Mouse (Mus musculus): ENCODE data around the gene Col18a1.
A peak's percentile ranks its signal among the peaks of the same experiment; 100 is the strongest.

Col18a1 gene

DNA sequence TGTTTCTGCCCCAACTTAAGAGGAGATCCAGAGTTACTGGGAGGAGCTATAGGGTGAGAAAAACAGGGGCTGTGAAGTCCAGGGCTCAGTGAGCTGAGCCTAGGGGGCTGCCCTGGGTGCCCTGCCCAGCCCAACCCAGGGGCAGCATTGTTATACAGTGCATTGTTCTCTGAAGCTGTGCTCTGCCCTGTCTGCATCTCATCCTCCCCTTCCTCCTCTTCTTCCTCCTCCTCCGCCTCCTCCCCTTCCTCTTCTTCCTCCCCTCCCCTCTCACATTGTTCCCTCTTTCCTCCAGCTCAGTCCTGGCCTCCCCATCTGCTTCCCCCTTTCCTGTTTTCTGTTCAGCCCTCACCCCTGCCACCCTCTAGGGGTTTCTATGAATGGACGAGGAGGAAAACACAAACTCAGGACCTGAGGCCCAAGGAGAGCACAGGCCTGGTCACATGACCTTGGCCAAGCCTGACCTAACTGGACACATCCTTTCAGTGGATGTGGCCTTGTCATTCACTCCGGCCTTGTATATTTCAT lies 16.5 kb upstream of the Col18a1 start:
- no peak for DNase-seq (ENCODE audit: low spot score)

DNA sequence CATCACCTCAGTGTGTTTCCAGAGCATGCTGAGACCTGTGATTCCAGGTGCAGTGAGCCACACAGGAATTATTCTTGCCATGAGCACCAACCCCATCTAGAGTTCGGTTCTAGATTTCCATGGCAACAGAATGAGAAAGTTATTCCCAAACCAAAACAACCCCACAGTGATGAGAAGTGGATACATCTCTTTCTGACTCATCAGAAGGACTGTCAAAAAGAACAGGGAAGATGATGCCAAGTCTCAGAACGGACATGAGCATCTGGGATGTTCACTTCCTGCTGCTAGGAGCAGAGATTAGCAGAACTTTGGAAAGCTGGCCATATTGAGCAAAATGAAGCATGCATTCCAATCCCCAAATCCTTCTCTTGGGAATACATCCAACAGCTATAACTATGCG lies 13.8 kb upstream of the Col18a1 start:
- no peak for DNase-seq (ENCODE audit: low spot score)

DNA sequence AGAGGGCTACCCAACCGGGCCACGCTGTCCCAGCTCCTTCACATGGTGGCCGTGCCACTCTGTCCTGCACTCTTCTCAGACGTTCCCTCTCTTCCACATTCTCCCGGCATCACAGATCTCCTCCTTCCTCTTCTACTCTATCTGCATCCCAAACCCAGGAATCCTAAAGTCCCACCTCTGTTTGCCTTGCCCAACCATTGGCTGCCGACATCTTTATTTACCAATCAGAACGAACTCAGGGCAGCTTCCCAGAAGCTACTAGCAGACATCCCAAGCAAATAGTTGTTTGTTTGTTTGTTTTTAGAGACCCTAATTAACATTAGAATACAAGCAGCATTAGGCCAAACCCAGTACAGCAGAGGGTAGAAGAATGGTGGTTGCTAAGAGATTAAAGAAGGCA lies 12.3 kb upstream of the Col18a1 start:
- DNase-seq (ENCODE audit: low spot score), result no peak

DNA sequence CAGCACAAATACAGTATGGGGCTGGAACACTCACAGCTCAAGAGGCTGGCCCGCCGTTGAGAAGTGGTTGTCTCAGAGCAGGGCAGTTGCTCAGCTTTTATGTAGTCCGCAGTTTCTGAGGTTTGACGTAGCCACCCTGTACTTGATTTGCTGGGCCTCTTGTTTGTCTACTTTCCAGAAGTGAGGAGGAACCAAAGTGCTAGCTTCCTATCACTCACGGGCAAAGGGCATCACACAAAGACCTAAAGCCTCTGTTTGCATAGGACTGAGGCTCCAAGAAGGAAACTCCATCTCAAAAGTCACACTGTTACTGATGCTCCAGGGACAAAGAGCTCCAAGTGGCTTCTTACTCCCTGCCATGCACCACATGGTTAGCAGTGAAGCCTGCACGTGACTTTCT lies 4.1 kb upstream of the Col18a1 start:
- DNase-seq (ENCODE audit: low spot score), result no peak

DNA sequence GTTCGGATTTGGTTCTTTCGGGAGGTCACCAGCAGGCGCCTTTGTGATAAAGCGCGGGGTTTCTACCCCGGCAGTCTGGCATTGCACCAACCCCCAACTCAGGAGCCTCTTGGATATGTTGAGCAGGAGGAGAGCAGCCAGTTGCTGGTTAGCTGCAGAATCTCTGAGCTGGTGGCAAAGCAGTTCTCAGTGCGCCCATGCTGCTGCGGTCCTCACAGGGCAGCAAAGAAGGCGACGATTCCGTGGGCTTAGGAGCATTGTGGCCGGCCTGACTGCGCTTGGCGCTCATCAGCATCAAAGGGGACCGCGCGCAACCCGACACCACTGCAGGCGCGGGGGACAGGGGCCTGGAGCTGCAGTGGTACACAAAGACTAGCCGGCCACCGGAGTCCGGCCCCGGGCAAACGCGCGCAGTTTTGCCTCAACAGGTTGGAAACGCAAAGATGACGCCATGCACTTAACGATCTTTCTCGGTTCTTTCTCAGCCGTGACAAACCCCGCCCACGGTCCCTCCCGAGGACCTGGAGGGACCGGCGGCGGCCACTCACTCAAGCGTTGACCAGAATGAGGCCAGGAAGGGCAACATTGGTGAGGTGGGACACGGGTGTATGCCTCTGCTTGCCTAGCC lies 916 bp downstream of the Col18a1 start:
- DNase-seq (ENCODE audit: low spot score), result peak; percentile 86

DNA sequence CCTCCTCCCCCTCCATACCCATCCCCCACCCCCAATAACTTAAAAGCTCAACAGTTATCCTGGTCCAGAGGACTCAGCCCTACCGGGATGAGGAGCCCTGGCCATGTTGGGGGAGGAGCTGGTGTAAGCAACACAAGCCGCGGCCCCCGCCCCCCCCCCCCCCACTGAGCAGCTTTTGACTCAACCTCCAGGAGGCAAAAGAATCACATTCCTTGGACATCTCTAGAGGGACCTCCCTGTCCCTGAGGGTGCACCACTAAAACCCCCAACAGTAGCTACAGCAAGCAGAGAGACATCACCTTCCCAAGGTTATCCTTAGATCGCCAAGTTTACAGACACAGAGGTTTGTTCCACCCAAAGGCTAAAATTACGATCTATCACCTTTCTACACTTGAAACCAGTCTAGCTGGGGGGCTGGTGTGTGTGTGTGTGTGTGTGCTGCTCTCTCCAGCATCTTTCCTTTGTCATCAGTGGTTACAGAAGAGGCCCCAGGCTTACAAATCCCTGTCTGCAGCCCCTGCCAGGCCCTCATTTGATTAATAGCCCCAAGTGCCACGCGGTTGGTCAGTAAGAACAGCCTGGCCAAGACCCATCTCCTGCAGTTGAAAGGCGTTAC lies 1.8 kb downstream of the Col18a1 start:
- peak; percentile 78 for DNase-seq (ENCODE audit: low spot score)

DNA sequence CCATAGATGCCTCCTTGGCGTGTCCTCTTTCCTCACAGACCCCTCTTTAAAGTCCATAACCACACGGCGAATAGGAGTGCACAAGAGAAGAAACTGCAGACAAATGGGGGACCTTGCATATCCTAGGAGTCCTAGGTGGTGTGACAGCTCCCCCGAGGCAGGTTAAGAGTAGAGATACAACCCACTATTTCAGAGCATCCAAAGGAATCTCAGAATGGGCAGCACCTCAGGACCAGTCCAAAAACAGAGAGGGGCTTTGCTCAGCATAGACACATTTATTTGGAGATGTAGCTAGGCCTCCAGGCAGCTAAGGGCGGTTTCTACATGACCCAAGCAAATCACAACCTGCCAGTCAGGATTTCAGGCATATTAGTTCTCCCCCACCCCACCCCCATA lies 2.3 kb downstream of the Col18a1 start:
- DNase-seq (ENCODE audit: low spot score), result no peak

DNA sequence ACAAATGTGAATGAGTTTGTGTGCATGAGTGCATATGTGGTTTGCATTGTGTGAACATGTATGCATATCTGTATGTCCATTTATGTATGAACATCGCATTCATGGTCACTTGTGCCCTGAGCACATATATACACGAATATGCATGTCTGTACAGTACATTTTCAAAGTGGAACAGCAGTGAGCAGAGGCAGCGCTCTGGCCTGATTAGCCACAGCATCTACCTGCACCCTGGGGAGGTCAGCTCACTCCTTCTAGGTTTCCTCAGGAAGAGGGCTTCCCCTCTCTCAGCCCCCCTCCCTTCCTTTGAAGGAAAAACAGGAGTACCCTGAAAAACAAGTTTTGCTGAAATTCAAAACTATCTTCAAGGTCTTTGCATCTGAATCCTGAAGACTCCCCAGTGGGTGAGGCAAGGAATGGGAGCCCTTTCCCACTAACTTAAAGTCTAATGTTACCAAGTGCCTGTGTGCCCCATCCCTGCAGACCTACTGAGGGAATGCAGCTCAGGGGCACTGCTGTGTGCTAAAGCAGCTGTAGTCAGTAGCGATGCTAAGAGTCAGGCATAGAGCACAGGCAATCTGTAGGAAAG lies 2.9 kb downstream of the Col18a1 start:
- no peak for DNase-seq (ENCODE audit: low spot score)

DNA sequence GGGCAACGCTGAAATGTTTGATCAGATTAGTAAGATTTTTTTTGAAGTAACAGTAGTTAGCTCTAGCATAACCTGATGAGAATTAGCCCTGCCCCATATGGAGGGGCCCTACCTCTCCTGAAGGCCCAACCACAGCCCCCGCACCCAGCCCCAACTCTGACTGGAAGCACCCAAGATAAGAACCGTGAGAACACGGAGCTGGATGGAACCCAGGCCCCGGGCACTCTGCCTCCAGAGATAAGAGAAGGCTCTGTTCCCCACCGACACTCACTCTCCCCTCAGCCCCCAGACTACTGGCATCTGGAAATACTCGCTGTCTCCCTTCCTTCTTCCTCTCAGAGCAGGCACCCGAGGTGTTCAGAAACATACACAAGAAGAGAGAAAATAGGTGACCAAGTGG lies 6.8 kb downstream of the Col18a1 start:
- DNase-seq (ENCODE audit: low spot score), result no peak

DNA sequence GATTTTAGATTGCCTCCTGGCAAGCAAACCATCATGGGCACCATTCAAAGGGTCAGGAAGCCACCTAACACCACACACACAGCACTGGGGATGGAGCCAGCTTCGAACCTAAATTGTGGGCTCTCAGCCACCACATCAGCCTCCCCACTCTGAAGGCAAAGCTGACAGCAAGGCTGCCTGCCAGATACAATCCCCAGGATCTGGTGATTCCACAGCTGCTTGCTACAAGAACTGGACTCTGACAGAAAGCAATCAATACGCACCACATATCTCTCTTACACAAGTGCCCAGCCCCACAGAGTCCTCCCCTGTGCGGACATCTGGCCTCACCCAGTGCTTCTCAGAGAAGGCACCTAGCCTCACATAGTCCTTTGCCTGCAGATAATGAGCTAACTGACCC lies 7.4 kb downstream of the Col18a1 start:
- DNase-seq (ENCODE audit: low spot score), result no peak

DNA sequence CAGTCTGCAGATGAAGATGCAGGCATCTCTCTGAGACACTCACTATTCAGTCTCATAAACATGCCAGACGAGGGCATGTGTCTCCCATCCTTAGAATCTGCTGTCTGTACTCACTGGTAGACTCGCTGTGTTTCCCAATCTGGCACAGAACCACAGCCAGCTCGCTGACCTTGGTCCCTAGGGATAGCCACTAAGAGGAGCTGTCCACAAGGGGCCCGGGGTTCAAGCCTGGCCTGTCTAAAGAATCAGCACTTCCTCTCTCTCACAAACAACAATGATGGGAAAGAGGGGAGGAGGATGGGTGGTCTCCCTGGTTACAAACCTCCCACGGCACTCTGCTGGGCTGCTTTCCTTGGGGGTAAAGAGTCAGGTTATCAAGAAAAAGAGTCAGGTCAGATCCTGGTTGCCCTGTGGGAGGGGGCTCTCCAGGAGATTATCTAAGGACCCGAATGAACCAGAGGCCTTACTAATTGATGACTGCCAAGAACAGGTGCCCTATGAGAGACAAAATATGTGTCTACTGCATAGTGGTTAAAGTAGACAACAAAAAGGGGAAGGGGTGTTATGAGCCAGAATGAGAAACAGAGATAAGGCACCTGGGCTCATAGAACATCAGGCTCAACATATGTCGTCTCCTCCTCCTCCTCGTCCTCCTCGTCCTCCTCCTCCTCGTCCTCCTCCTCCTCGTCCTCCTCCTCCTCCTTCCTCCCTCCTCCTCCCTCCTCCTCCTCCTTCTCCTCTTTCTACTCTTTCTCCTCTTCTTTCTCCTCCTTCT lies 8.9 kb downstream of the Col18a1 start:
- DNase-seq (ENCODE audit: low spot score), result peak; percentile 52

DNA sequence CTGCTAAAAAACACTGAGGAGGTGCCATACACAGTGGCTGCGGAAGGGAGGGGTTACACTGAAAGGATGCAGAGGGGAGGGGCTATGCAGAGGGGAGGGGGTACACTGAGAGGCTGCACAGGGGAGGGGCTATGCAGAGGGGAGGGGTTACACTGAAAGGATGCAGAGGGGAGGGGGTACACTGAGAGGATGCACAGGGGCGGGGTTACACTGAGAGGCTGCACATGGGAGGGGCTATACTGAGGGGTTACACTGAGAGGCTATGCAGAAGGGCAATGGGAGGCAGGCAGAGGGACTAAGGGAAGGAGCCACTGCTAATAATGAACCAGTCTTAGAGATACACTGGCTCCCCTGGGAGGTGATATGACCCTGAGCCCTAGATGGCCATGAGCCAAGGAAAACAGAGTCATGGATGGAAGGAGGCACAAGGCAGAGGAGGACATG lies 14.1 kb downstream of the Col18a1 start:
- peak; percentile 86 for DNase-seq (ENCODE audit: low spot score)

DNA sequence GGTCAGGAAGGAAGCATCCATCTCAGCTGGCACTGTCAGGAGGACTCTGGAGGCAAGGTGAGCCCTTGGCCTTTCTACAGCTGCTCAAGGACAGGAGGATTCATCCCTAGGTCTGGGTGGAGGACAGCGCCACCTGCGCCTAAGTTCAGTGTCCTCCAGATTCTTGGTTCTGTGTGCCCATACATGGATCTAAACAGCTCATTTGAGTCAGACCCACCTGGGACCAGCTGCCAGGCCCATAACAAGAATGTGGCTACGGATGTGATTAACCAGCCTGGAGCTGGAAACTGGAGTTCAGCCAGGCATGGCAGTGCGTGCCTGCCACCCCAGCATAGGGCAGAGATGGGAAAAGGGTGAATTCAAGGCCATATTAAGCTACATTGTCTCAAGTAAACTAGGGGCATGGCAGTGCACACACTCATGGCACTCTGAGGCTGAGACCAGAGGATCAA lies 14.8 kb downstream of the Col18a1 start:
- no peak for DNase-seq (ENCODE audit: low spot score)

DNA sequence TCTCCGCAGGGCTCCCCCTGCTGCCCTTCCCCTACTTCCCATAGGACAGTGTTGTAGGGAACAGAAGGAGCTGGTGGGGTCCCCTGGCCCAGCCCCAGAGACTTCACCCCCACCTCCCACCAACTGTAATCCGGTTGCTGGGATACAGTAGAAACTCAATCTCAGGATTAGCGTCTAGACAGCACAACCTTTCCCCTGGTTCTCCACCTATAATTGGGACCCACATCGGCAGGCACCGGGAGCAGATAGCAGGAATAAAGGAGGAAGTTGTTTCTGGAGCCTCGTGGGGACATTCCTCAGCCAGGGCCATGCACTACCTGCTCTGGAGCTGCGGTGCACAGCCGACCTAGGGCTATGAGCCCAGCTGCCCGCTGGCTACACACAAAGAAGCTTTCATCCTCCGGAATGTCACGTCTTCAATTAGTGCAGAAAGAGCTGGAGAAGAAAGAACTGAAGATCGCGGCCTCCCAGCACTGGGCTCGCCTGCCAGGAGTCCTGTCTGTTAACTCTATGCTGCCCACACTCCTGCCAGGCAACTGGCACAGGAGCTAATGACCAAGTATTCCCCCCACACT lies 15.3 kb downstream of the Col18a1 start:
- peak; percentile 78 for DNase-seq (ENCODE audit: low spot score)

DNA sequence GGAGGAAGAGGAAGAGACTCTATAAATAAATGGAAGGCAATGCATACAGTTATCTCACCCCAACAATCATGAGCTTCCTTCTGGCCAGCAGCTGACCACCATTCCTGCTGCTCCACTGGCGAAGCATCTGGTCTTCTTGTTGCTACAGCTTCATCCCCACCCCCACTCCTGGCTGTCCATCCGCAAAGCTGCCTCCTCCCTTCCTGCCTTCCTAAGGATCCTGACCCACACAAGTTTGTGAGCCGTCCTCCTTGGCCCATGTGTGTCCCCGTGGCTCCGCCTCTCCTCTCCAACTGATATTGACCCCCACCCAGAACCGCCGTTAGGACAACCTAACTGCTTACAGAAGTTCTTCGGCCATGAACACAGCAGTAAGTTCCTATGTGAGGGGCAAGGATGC lies 16.3 kb downstream of the Col18a1 start:
- DNase-seq (ENCODE audit: low spot score), result peak; percentile 59

DNA sequence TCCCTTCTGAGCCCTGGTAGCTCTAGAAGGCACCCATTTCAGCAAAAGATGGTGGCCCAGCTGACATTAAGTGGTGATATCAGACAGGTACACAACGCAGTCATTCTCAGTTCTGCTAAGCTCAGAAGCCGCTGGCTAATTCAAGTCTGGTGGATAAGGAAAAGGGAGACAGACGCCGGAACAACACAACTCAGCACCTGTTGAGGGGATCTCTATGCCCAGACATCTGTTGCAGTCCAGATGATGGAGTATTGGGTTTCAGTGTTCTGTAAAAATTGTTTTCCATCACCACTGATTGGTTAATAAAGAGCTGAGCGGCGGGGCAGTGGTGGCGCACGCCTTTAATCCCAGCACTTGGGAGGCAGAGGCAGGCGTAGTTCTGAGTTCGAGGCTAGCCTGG lies 18.8 kb downstream of the Col18a1 start:
- DNase-seq (ENCODE audit: low spot score), result no peak

DNA sequence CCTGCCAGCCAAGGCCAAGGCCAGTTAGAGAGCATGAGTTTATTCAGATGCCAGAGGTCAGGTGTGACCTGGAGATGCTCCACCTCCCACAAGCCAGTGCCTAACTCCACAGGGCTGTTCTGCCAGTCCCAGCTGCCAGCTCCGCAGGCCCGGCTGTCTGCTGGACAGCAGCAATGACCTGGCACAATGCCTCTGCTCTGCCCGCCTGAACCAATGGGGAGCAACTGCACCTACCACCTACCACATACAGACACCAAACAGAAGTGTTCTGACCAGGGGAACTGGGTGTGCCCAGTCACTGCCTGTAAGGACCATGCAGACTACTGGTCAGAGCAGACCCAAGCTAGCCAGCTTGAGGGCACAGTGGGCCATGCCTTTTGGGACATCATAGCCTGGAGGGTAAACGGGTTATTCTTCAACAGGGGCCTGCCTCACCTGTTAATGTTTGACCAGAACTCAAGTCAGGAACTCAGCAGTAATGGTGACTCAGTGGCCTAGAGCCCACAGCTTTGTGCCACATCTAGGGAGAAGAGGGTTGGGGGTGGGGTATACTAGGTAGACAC lies 19.4 kb downstream of the Col18a1 start:
- no peak for DNase-seq (ENCODE audit: low spot score)

DNA sequence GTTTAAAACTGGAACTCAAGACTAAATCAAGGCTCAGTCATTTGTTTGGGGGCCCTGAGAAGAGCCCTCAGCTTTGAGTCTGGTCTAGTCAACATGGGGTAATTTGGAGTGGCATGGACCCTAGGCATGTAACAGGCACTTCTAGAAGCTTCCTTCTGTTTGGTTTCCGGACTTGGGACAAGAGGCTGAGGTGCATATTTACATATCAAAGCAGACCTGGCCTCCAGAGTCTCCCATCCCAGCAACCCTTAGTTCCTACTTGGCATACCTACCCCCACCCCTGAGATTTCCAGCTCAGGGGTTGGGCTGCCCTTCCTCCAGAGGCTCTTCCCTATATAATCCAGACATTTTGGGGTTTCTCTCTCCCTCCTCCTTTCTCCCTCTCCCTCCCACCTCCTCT lies 20.4 kb downstream of the Col18a1 start:
- DNase-seq (ENCODE audit: low spot score), result no peak

DNA sequence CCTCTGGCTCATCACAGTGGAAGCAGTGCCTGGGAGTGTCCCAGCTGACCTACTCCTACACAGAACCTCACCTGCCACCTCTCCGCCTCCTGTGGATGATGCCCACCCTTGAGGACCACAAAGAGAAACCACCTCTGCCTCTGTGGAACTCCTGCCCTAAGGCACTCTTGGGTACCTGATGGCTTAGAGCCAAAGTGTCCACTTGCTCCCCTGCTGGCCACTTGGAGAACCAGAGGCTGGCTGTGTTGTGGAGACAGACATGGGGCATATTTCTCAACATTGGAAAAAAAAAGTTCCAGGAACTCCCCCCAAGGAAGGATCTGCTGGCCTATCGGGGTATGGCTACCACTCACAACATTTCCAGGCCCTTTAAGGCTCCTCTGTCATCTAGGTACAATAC lies 22.0 kb downstream of the Col18a1 start:
- no peak for DNase-seq (ENCODE audit: low spot score)

DNA sequence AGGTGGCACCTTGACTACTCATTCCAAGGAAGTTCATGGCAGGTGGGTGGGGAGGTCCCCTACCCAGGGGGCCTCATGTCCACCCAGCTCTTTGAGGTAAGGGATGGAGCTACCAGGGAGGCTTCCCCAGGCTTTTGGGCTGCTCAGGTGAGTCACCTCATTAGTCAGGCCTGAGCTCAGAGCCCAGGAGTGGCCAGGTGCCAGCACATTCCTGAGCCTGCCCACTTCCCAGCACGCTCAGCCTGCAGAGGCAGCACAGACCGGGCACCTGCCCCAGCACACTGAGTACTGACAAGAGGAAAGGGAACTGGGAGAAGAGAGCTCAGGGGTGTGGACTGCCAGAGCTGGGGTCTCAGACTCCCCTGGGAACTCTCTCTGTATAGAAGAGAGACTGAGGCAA lies 24.0 kb downstream of the Col18a1 start:
- DNase-seq (ENCODE audit: low spot score), result no peak

DNA sequence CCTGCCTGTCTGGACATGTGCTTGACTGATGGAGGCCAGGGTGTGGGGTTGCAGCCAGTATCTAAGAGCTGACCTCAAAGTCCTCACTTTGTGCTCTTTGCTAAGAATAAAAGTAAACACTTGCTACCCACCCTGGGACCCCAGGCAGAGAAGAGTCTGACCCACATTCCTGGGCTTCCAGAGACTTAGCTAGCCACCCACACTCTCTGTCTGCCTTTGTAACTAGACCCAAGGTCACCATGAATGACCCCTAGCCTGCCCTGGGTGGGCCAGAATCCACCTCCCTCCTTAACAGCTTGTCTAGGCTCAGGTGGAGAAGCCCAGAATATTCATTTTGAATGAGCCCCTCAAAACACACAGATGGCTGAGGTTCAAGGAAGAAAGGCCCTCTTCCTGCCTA lies 28.0 kb downstream of the Col18a1 start:
- peak; percentile 74 for DNase-seq (ENCODE audit: low spot score)

DNA sequence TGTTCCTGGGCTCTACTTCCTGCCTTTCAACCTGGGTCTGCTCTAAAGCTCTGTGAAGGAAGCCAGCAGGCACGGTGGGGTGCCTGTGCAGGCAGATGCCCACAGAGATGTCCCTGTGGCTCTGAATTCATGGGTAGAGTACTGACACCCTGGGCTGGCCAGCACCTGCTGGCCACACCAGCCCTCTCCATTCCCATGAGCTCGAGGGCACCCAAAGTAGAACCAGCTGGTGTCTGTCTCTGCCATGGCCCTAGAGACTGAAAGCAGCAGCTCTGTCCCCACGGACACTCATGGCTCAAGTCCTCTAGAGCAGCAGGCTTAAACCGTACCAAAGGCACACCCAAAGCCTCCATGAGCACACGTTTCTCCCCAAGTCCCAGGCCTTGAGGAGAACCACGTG lies 30.1 kb downstream of the Col18a1 start:
- DNase-seq (ENCODE audit: low spot score), result no peak
